ENCODE assay signal across 9 mouse cellular contexts in the genomic region with DNA sequence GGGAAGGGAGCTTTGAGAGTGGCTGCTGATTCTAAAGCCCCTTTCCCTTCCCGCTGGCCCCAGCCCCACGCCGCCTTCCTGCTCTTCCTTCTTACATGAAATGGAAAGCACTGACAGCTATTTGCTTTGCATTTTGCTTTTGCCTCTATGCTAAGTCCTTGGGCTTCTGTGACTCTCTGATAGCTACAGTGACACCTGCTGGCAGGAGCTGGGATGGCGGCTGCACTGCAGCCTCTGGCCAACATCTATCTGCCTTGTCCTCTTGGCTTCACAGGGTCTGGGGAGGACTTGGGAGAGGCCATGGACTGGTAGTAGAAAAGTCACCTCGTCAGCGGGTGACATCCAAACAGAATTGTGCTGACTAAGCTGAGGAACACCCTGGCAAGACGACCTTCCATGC.
DNase-seq lines count a peak whose midpoint lies in the region; TF ChIP-seq lines count a peak whose summit lies in the region.
"Had no signal": no experiment of that assay in that cellular context is flagged by ENCODE, and none has a peak within 500 bp of the region (broad histone marks: within the 10 kb centered on the region; RNA-seq: fewer than 3 reads in every experiment).

No protein-coding gene starts in this region.

- H3K27ac ChIP-seq in MEL (ENCODE audit: control insufficient read depth, low read depth, low read length), result no peak overlapping the region
- H3K27ac ChIP-seq: midbrain, embryonic 12.5 days had no signal

- TF ChIP-seq EP300 in MEL (IDR thresholded peaks at IDR 0.05; ENCODE audit: low read depth in 1 of 2, low read length in 2 of 2), result no peak

- TF ChIP-seq POLR2A in MEL (IDR thresholded peaks at IDR 0.05; ENCODE audit: control insufficient read depth in 1 of 2, insufficient read depth in 1 of 2, low read depth in 1 of 2, low read length in 2 of 2, poor library complexity in 1 of 2), result no peak

- H3K9ac ChIP-seq in MEL (ENCODE audit: control insufficient read depth, low read depth, low read length, poor library complexity, severe bottlenecking), result no peak overlapping the region
- H3K9ac ChIP-seq: midbrain, embryonic 12.5 days had no signal

- no peaks in the 10 kb centered on the region for H3K4me1 ChIP-seq in MEL (ENCODE audit: control insufficient read depth in 1 of 2, insufficient read depth in 2 of 2, low read length in 2 of 2)
- H3K4me1 ChIP-seq: midbrain, embryonic 12.5 days had no signal

- TF ChIP-seq CTCF in MEL (IDR thresholded peaks at IDR 0.05 in 2 of 3, conservative IDR thresholded peaks at IDR 0.05 in 1 of 3; ENCODE audit: control insufficient read depth in 1 of 3, insufficient read depth in 1 of 3, low read depth in 2 of 3, low read length in 3 of 3, poor library complexity in 1 of 3, severe bottlenecking in 1 of 3), result peak; percentile 93 to 95 (median 93)

- DNase-seq in MEL (ENCODE audit: low read depth, low spot score), result peak; percentile 80
- peak; percentile 54 for DNase-seq in brain, embryonic 18.5 days (ENCODE audit: low read depth, low spot score)
- peak; percentile 60 for DNase-seq in fibroblast of lung, adult 2 months (ENCODE audit: low read depth)
- peak; percentile 92 for DNase-seq in heart, postnatal 4 days
- DNase-seq in layer of hippocampus, postnatal 10 days (ENCODE audit: low spot score in 2 of 2), result peak; percentile 93 to 96
- DNase-seq in lung, postnatal 14 days, result peak; percentile 89
- peak; percentile 83 for DNase-seq in retina, postnatal 1 day
- DNase-seq in thymus, postnatal 25 days, result peak; percentile 80

- no peaks in the 10 kb centered on the region for H3K79me2 ChIP-seq in MEL (ENCODE audit: control insufficient read depth, insufficient read depth, low read length, poor library complexity)

- no peaks in the 10 kb centered on the region for H3K27me3 ChIP-seq in MEL (ENCODE audit: control insufficient read depth in 1 of 2, insufficient read depth in 2 of 2, low read length in 2 of 2)

- TF ChIP-seq RAD21 in MEL (IDR thresholded peaks at IDR 0.05; ENCODE audit: low read depth, low read length), result peak; percentile 77

- H3K4me3 ChIP-seq in MEL (ENCODE audit: control insufficient read depth in 1 of 2, insufficient read depth in 1 of 2, low read depth in 2 of 2, low read length in 2 of 2), result no peak overlapping the region
- H3K4me3 ChIP-seq: midbrain, embryonic 12.5 days had no signal

- H3K9me3 ChIP-seq in MEL (replicated peaks; ENCODE audit: insufficient read depth, low read length), result no peaks in the 10 kb centered on the region
- H3K9me3 ChIP-seq: midbrain, embryonic 12.5 days had no signal

- no peaks in the 10 kb centered on the region for H3K36me3 ChIP-seq in MEL (ENCODE audit: control insufficient read depth in 1 of 2, insufficient read depth in 2 of 2, low read length in 2 of 2)

TF ChIP-seq in MEL, 35 proteins besides CTCF, POLR2A, EP300 and RAD21:
- TF ChIP-seq SMC3 (IDR thresholded peaks at IDR 0.05; ENCODE audit: low read depth, low read length) (peak; percentile 92), ZNF384 (IDR thresholded peaks at IDR 0.05; ENCODE audit: low read depth, low read length) (no peak), BHLHE40 (IDR thresholded peaks at IDR 0.05; ENCODE audit: borderline replicate concordance, low read depth, low read length) (no peak), ZC3H11A (IDR thresholded peaks at IDR 0.05; ENCODE audit: low read depth, low read length) (peak; percentile 75)
